Mouse (Mus musculus) 3T3-L1 (cell line): ENCODE measurements around the gene Rflnb.
"Not testable (repeated sequence)": the region's sequence is repeated elsewhere in the genome, so short reads cannot be mapped to it uniquely, and the experiment has no call there.

Source experiments
- DNase-seq: peaks from one replicate; pipeline ENCODE4 v3.0.0-alpha.2; 2015; ENCODE audit warnings: low read depth, low spot score

The Rflnb gene

DNA sequence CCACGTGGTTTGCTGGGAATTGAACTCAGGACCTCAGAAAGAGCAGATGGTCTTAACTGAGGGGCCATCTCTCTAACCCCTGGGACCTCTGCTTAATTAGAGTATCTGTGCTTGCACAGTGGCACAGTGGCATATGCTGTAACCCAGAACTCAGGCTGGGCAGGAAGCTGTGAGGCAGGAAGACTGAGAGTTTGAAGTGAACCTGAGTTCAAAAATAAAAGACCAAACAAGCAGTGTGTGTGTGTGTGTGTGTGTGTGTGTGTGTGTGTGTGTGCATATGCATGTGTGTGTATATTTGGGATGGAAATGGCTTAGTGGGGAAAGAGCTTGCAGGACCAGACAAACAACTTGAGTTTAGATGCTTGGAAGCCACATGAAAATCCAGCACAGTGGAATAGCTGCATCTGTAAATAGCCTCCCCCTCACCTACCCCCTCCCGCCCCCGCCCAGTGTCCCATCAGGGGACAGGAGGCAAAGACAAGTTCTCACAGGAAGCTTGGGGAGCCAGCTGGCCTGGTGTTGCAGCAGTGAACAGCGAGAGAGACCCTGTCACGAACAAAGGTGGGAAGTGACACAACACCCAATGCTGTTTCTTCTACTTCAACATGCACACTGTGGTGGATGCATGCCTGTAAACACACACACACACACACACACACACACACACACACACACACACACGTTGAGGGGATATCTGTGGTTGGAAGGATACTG is 10.2 kb upstream of the Rflnb start:
- no peak for DNase-seq

DNA sequence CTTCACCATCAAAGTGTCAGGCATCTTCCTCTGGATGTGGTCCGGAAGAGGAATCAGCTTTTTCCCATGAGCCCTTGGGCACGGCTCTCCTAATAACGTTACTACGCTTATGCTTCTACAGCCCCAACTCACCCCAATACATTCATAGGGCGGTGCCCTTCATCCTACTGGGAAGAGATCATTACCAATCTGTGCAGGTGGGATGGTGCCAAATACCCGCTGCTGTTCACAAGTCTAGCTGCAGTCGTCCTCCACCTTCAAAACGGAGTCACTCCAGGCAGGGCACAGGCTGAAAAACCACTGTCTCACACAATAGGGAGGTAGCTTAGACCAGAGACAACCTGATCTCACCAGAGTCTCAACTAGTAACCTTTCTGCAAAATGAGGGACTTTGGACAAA is 7.6 kb upstream of the Rflnb start:
- DNase-seq: no peak

DNA sequence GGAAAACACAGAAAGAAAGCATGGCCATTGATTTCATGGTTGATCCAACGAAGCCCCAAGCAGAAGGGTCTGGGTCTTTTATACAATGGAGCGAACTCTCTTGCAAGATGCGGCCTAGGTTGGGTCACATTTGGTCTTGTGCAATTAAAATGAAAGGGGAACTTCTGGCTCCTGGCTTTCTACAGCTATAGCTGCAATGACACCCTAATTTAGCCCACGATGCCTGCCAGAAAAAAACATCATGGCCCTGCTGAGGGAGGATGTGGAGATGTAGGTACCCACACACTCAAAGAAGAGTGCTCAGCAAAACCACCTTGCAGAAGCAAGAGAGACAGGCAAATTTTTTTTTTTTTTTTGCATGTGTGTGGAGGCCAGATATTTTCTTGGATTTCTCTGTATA is 6.3 kb upstream of the Rflnb start:
- no peak for DNase-seq

DNA sequence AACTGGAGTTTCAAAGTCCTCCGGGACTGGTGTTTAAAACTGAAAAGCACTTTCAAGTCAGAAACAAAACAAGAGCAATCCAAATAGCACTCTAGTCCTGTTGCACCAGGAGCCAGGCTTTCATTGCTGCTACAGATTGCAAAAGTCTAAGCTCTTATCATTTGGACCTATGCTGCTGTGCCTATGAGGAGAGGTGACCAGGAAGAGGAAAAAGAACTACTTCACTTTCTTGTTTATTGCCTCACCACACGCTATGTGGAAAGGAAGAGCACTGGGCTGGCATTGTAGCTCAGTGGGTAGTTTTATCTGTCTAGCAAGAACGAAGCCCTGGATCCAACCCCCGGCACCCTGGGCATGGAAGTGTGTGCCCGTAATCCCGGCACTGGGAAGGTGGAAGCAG is 5.8 kb upstream of the Rflnb start:
- DNase-seq: no peak

DNA sequence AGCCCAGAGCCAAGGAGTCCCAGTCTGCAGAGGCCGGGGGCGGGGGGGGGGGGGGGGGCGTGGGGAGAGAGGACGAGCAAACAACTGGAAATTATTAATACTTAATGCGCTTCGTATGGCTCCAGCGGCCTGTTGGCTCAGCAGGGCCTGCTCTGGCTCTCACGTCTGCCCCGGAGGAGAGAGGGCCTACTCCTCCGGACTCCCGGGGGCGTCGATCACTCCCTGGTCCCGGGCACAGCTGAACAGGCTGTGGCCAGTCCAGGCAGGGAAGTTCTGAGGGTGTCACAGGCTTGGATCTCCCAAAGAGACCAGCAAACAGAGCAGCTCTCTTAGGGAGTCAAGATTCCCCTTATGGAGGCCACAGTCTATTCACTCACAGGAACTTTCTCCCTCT is 487 bp upstream of the Rflnb start:
- no peak for DNase-seq

DNA sequence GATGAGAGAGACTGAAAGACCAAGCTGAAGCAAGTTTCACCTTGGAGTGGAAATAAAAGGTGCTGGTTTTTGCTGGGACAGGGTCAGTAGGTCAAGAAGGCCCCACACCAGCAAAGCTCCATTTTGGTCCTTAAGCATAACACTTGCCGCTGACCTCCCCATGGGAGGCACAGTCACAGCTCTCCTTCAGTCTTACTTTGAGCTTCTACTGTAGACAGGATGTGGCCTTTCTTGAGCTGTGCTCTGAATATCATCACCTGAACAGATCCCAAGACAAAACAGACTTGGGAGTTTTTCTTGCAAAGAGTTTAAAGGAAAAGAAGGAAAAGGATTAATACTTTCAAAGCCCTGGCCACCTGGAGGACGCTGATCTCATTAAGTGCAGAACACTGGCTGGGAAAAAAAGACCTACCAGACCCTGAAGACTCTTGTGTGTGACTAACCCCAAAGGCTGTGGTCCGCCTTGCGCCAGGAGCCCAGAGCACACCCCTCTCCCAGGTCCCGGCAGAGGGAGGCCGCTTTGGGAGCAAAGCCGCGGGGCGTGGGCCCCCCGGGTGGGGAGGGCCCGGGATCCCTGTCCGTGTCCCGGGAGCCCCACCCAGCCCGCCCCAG is 949 bp downstream of the Rflnb start:
- DNase-seq: peak; percentile 14

DNA sequence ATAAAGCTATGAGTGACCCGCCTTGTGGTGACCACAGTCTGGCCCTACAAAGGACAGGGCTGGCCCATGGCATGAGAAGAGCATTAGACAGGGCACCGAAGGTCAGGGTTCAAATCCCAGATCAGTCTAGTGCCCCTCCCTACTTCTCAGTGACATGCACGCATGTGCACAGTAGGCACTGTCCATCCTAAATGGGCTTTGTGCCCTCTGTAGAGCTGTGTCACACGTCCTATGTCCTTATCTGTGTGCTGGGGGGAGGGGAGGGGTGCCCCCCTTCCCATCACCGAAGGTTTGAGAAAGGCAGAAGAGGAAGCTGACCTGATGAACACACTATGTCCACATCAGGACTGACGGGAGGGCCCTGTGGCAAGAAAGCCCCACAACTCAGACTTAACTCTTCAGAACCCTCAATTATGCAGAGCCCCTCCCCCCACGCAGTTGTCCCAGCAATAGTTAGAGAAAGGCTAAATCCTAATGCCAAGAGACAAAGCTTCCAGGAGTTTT is 2.5 kb downstream of the Rflnb start:
- DNase-seq: no peak

DNA sequence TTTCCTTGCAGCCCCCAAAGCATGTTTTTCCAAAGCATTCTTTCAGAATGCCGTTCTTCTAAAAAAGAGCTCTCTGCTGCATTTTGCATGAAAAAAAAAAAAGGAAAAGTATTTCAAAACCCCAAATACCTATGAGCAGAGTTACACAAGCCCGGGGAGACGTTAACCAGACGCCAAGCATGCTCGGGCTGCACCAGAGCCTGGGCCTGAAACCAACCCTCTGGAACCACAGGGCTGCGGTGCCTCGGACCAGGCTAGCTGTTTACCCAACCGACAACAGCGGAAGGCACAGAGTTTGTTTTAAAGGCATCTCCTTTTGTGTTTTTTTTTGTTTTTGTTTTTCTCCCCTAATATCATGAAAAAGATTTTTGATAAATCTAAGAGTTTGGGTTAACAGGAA is 6.7 kb downstream of the Rflnb start:
- no peak for DNase-seq

DNA sequence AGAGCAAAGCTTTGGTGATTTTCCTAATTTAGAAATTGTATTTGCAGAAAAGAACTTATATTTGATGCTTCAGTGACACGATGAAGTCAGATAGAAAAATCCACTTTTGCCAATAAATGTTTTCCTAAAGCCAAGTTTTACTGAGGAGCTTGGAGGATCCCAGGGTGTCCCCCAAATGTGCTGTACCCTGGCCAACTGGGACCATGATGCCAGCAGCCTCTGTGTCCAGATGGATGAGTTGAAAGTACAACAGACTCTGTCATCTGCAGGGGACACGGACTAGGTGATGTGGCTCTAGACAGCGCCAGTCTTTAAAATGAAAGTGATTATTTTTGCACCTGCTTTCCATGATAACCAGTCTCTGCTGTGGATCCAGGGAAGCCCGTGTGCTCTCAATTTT is 7.7 kb downstream of the Rflnb start:
- no peak for DNase-seq

DNA sequence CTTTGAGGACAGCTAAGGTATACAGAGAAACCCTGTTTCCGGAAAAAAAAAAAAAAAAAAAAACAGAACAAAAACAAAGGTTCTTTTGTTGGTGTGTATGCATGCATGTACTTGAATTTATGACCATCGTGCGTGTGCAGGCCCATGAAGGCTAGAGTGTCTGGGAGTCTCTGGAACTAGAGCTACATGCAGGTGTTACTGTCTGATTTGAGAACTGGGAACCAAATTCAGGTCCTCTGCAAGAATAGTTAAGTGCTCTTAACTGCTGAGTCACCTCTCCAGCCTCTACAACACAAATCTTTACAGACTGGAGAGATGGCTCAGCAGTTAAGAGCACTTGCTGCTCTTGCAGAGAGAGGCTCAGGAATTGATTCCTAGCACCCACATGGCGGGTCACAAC is 11.8 kb downstream of the Rflnb start:
- no peak for DNase-seq

DNA sequence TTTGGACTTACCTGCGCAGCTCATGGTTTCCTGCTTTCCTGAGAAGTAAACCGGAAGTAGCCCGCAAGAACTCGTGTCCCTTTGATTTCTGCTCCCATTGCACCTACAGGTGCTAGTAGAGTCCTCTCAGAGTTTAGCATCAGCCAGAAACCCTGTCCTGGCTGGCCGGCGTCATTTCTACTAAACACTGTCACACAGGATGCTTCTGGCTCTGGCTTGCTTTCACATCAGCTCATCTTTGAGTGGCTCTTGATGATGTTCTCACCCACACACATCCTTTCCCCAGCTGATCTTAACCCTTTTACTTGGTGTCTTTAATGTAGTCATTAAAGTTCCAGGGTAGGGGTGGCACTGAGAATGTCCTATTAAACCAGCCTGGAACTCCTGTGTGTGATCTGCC is 12.3 kb downstream of the Rflnb start:
- DNase-seq: no peak

DNA sequence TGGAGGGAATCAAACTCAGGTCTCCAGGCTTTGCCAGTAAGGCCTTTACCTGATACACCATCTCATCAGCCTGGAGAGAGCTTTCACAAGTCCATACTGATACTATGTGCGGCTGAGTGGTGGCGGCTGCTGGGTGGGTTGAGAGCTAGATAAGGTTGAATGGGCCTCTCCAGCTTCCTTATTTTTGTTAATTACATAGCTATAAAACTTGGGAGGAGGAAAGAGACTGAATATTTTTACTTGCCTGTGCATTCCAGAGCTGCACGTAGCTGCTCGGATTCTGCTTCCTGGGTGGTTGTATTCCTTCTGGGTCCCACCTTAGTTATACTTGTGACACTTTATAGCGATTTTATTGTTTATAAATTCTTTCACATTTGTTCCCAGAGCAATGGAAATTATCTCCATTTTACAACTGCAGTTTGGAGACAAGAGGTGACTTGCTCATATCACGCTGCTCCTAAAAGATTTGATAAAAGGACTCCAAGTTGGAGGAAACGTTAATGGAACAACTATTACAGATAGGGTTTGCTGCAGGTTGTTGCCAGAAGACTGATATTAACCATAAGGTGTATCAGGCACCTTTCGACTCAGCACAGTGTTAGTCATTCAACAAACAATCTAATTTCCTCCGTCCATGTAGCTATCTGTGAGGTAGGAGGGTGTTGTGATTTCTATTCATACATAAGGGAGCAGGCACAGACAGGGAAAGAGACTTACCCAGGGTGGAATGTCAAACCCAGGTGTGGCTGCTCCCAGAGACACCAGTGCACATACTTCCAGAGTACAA is 16.6 kb downstream of the Rflnb start:
- DNase-seq: no peak

DNA sequence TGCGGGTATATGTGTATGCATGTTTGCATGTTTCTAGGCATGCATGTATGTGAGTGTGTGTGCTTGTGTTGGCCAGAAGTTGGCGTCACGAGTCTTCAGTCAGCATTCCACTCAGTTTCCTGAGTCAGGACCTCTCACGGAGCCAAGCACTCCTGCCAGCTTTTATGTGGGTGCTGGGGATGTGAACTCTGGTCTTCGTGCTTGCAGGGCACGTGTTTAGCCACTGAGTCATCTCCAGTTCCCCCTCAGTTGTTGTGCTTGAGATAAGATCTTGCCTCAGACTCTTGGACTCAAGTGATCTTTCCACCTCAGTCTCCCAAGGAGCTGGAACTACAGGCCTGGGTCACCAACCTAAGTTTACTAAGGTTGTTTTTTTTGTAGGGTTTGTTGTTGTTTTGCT is 18.5 kb downstream of the Rflnb start:
- DNase-seq: peak; percentile 44

DNA sequence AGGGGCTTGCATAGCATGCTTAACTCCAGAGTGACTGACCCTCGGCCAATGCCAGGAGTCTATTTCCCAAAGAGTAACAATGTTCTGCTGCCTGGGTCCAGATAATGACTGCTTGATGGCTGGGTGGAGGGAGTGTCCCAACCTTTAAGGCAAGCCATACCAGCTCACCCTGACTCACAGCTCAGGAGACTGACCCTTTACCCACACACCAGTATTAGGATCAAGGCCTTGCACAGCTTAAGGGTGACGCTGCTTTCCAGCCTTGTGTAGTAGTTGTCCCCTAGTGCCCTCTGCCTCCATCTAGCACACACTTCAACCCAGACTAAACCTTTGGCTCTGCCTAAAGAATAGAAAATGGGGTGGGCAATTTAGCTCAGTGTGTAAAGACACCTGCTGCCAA is 19.4 kb downstream of the Rflnb start:
- peak; percentile 23 for DNase-seq

DNA sequence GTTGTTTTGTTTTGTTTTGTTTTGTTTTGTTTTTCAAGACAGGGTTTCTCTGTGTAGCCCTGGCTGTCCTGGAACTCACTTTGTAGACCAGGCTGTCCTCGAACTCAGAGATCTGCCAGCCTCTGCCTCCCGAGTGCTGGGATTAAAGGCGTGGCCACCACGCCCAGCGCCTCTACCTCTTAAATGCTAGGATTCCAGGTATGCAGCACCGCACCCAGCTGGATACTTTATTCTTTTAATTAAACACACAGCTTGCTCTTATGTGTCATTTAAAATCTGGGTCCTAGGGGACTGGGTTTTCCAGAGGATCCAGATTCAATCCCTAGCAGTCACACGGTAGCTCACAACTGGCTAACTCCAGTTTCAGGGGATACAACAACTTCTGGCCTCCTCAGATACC is 23.3 kb downstream of the Rflnb start:
- not testable (repeated sequence) for DNase-seq

DNA sequence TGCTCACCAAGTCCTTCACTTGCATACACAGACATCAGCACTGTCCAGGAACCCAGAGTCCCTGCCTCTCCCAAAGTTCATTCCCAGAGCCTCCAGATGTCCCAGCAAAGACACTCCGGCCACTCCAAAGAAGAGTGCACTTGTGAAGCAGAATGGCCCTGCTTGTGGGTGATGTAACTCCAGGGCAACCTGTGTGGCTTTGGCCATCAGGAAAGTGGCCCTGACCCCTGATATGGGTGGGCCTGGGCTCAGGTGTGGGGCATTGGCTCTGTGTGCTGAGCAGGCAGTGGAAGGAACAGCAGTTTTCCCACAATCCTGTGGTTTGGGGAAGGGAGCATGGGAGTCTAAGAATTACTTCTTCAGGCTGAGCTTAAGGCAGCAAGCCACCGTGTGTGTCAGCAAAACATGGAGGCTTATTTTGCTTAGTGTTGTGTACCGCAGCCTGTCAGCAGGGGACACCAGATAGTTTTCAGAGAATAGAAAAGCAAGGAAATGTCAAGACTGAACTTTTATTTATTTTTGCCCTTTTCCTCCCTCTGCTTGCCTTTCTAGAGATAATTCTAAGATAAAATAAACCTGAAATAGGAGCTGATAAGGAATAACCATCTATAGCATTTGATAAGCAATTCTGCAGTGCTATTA is 26.2 kb downstream of the Rflnb start:
- peak; percentile 27 for DNase-seq

DNA sequence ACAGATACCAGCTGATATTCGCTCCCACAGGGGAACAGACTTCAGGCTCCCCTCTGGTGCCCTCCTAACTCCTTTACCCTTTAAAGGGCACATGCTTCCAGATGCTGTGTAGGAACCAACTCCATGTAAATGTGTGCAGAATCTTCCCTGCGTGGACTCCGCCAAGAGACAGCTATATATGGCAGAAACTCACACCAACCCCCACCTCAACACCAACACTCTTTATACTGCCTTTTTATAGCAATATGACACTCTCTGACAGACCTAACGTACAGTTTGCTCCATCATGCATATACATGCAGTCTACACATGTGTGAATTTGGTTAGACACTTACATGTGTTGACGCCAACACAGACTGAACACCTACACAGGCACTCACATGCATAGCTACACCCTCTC is 26.9 kb downstream of the Rflnb start:
- no peak for DNase-seq

DNA sequence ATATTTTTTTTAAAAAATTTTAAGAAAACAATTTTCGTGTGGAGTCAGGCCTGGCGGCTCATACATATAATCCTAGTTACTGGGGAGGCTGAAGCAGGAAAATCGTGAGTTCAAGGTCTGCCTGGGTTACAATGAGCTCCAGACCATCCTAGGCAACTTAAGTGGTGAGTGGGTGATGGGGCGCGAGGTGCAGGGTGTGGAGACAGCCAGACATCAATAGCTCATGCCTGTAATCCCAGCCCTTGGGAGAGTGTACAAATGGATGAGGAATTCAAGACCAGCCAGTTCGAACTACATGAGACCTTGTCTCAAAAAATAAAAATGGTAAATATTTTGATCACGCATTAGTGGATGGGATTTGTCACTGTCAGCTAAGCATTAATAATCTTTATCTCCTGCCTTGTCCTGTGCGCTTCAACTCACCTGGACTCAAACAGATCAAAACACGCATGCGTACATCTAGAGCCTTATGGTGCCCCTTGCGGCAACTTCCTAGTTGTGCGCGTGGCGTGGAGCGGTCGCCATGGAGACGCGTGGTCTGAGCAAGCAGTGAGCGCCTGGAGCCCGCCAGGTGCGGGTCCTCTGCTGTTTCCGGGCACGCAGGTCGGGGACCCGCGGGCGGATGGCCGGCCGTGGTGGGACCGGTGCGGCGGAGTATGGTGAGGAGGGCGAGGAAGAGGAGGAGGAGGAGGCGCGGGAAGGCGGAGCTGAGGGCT is 28.0 kb downstream of the Rflnb start, which contains the start of gene 1700016K19Rik:
Gene 1700016K19Rik (plus strand): TSS at position 473 of the 716 bp plus-strand sequence.
- no peak for DNase-seq

DNA sequence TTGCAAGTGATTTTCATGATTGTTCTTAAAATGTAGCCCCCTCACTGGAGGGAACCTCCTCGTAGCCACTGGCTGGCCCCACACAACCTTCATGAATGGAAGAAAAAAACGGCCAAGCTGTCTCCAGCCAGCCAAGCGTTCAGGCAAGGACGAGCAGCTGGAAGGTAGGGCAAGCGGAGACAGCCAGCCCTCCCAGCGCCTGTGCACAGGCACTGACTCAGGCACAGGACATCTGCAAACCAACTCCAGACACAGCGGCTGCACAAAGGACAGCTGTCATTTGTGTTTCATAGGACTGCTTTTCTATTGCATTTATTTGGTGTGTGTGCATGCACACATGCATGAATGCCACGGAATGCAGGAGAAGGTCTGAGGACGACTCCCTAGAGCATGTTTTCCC is 33.2 kb downstream of the Rflnb start:
- DNase-seq: no peak

DNA sequence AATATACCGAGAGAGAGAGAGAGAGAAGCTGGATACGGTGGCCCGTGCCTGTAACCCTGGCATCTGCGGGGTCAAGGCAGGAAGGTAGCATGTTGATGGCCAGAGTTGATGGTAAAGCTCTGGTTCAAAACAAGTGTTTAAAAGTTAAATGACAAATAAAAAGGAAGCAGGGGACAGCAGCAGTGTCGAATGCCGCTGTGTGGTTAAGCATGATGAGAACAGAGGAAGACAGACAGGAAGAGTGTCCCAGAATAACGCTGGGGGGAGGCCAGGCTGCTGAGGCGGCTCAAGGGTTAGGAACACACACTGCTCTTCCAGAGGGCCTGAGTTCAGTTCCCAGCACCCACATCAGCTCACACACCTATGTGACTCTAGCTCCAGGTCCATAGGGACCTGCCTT is 35.1 kb downstream of the Rflnb start:
- no peak for DNase-seq

DNA sequence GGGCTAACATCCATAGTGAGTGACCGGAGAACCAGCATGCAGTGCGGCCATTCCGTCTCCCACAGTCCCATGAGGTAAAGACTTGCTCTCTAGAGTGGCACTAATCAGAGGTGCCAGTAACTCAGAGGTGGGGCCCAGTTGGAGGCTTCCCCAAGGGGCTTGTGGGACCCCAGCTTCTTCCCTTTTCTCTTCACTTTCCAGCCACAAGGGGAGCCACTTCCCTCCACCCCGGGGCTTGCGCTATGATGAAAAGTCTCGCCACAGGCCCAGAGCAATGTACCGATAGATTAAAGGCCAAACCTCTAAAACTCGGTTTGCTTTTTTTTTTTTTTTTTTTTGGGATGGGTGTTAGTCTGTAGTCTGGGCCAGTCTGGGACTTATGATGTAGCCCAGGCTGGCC is 35.7 kb downstream of the Rflnb start:
- DNase-seq: no peak
